Mouse (Mus musculus) gastrocnemius, postnatal 25 days (tissue): ENCODE measurements around the gene Tctn1. TPM values are rescaled to one million over a fixed set of nuclear protein-coding genes. Genes with fewer than 3 reads are reported as not detected.

ENCODE experiments used
- DNase-seq: peaks from one replicate; pipeline ENCODE4 v3.0.0; 2022
- total RNA-seq, 2 experiments: library from RNA; stranded (reverse); gene quantifications; 1 replicate in 1 of 2; 2 replicates in 1 of 2; pipeline ENCODE4 v1.2.3; 2021

Tctn1 gene
- total RNA-seq, 2 experiments from 2014 or later, result 1.9 to 2.2 TPM

GRCm38 (mm10) chr5:122247529-122247928 is 16.7 kb downstream of the Tctn1 start:
- DNase-seq, result no peak

- DNase-seq, result no peak
Observed at GRCm38 (mm10) chr5:122246547-122247167, 17.6 kb downstream of the Tctn1 start.

GRCm38 (mm10) chr5:122245186-122245585 is 19.1 kb downstream of the Tctn1 start:
- DNase-seq, result no peak

GRCm38 (mm10) chr5:122243781-122244523 is 20.3 kb downstream of the Tctn1 start:
- DNase-seq, result no peak

GRCm38 (mm10) chr5:122242521-122243123 is 21.6 kb downstream of the Tctn1 start:
- no peak for DNase-seq

- DNase-seq, result no peak
Observed at GRCm38 (mm10) chr5:122240989-122241388, 23.3 kb downstream of the Tctn1 start.

GRCm38 (mm10) chr5:122240521-122240920 is 23.7 kb downstream of the Tctn1 start:
- no peak for DNase-seq

GRCm38 (mm10) chr5:122239618-122240017 is 24.6 kb downstream of the Tctn1 start:
- no peak for DNase-seq

- no peak for DNase-seq
Observed at GRCm38 (mm10) chr5:122237200-122237599, 27.1 kb downstream of the Tctn1 start.

- no peak for DNase-seq
Observed at GRCm38 (mm10) chr5:122235196-122235836, 28.9 kb downstream of the Tctn1 start.

- no peak for DNase-seq
Observed at GRCm38 (mm10) chr5:122234319-122235195, 29.7 kb downstream of the Tctn1 start.

- no peak for DNase-seq
Observed at GRCm38 (mm10) chr5:122233695-122234094, 30.6 kb downstream of the Tctn1 start.

- no peak for DNase-seq
Observed at GRCm38 (mm10) chr5:122233077-122233581, 31.1 kb downstream of the Tctn1 start.

- DNase-seq, result no peak
Observed at GRCm38 (mm10) chr5:122232004-122232403, 32.3 kb downstream of the Tctn1 start.

GRCm38 (mm10) chr5:122231431-122231830 is 32.8 kb downstream of the Tctn1 start:
- no peak for DNase-seq

- DNase-seq, result no peak
Observed at GRCm38 (mm10) chr5:122230816-122231215, 33.4 kb downstream of the Tctn1 start.

GRCm38 (mm10) chr5:122228772-122229171 is 35.5 kb downstream of the Tctn1 start:
- DNase-seq, result no peak

- DNase-seq, result no peak
Observed at GRCm38 (mm10) chr5:122228271-122228765, 35.9 kb downstream of the Tctn1 start.

GRCm38 (mm10) chr5:122224291-122224690 is 40.0 kb downstream of the Tctn1 start:
- no peak for DNase-seq

GRCm38 (mm10) chr5:122221085-122221484 is 43.2 kb downstream of the Tctn1 start:
- DNase-seq, result no peak
